Mouse (Mus musculus) heart, postnatal 0 days (tissue): ENCODE results near the gene Rinl.

Source experiments
- CTCF ChIP-seq: IDR thresholded peaks from 2 replicates; pipeline ENCODE4 v1.5.1; 2016; ENCODE audit warnings: antibody characterized with exemption, control low read depth, low read depth
- EP300 ChIP-seq: IDR thresholded peaks from 2 replicates; pipeline ENCODE4 v1.6.1; 2016; ENCODE audit warnings: antibody characterized with exemption, low read depth

DNA sequence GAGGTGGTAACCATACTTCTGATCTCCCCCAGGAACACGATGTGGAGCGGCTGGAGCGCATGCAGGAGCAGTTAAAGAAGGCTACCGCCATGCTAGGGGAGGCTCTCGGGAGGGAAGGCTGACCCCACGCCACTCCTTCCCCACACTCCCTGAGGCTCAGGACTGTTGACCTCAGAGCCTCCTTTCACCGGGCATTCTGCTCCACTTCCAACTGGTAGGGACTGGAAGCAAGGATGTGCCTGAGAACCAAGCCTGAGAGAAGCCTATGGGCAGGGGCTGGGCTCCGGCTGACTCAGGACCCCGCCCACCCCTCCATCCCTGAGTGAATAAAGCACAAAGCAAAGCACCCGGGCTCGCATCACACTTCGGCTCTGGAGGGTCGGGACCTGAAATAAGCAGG, 30.1 kb upstream of the Rinl start:
- TF ChIP-seq CTCF (no peak), EP300 (no peak)
